Mouse (Mus musculus): Measurements from ENCODE around the gene Kcnj8.

DNA sequence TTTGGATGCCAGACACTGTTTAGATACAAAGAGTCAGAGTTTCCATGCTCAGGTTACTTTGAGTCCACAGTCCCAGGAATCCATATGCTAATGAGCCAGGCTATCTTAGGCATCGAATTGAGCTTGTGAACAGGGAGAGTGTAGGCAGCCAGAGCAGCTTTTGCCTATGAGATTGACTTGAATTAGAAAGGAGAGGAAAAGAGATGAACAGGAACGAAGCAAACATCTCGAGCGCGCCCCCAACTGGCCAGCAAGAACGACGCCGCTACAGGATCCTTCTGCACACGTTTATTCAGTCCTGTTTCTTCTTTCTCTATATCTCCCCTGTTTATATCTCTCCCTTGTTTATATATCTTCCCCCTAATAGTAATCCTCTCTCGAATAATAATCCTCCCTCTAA is 56.5 kb downstream of the Kcnj8 start:
- no peak for TF ChIP-seq CTCF (IDR thresholded peaks at IDR 0.05; ENCODE audit: control insufficient read depth, insufficient read depth, insufficient read length)
- no peak for TF ChIP-seq CEBPB (IDR thresholded peaks at IDR 0.05; ENCODE audit: low read depth)
- TF ChIP-seq USF1 (IDR thresholded peaks at IDR 0.05; ENCODE audit: low read depth): no peak
- no peak for TF ChIP-seq MAX (IDR thresholded peaks at IDR 0.05)
